Mouse (Mus musculus): Measurements from ENCODE around the gene Fbxl16. TPM values are rescaled to one million over a fixed set of nuclear protein-coding genes. Genes with fewer than 3 reads are reported as not detected.

The Fbxl16 gene
- polyA plus RNA-seq, 1 experiment from 2014 or later = 15.0 TPM

DNA sequence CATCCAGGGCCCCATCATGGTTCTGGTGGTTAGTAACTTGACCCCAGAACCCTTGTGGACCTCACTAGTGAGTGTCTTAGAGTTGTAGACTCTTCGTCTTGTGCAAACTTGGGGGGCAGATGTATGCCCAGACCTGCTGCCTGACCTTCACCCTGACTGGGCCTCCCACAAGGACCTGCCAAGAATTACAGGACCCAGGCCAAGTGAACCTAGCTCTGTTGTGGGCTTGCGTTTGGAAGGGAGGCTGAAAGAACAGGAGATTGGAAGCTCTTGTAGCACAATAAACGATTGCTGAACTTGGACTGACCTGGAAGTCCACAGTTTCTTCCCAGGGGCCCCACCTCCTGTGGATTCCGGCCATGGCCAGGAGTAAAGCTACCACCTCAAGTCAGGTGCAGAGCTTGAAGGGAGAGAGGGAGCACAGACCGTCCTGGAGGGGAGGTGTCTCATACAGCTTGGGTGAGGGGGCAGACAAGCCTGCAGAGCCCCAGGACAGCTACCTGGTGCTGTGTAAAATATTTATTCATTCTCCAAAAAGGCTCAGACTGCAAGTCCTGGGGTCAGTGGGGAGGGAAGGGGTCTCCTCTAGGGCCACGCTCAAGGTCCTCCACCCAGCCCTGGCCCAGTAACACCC is 25.2 kb downstream of the Fbxl16 start:
- H3K27ac ChIP-seq (ENCODE audit: low read depth, low read length) = peak overlapping the region; percentile 94
- DNase-seq (ENCODE audit: low spot score) = no peak
- peak overlapping the region; percentile 79 for H3K9ac ChIP-seq (ENCODE audit: low read depth, low read length)
- no peaks in the 10 kb centered on the region for H3K9me3 ChIP-seq (ENCODE audit: control insufficient read depth, low read length)
- H3K27me3 ChIP-seq (ENCODE audit: control insufficient read depth, insufficient read depth, low read length) = no peaks in the 10 kb centered on the region
- peaks cover 10% of the 10 kb centered on the region for H3K36me3 ChIP-seq (ENCODE audit: control insufficient read depth, insufficient read depth, low read length)
- peak overlapping the region; percentile 83 for H3K4me3 ChIP-seq (ENCODE audit: low read depth, low read length)
- 60% methylated on average over 6 of the region's 6 CpGs for WGBS
- peak overlapping the region; percentile 91 for H3K4me2 ChIP-seq (replicated peaks; ENCODE audit: low read depth, low read length)
- no peak for ATAC-seq (ENCODE audit: low FRiP score)
- H3K4me1 ChIP-seq (replicated peaks; ENCODE audit: control insufficient read depth, insufficient read depth, low read length) = peaks cover 43% of the 10 kb centered on the region

DNA sequence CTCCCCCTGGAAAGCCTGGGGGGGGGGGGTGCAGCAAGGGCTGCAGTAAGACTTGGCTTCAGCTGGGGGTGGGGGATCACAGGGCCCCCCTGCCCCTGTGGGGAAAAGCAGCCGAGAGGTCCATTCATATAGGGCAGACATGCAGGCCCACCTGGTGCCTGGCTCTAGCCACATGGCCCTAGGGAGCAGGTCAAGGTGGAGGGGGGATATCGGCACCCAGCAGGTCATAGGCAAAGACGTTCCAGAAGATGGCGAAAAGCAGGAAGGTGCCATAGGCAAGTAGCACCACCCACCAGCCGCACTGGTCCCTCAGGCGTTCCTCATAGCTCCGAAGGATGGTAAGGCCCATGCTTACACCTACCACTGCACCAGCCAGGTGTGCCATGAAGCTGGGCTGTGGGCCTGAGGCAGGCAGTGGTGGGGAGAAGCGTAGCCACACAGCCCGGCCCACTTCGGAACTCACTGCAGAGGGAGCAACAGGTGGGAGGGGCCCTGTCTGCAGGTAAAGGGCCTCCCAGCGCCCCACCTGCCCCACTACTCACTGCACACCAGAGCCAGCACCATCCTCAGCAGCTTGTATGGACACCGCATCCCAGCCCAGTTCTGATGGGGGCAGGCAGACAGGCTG is 25.8 kb downstream of the Fbxl16 start:
- DNase-seq (ENCODE audit: low spot score) (no peak), ATAC-seq (ENCODE audit: low FRiP score) (no peak)
- WGBS = 92% methylated on average over 12 of the region's 12 CpGs
- peaks cover 39% of the 10 kb centered on the region for H3K4me1 ChIP-seq (replicated peaks; ENCODE audit: control insufficient read depth, insufficient read depth, low read length)
- peak overlapping the region; percentile 91 for H3K4me2 ChIP-seq (replicated peaks; ENCODE audit: low read depth, low read length)
- no peaks in the 10 kb centered on the region for H3K27me3 ChIP-seq (ENCODE audit: control insufficient read depth, insufficient read depth, low read length)
- H3K9ac ChIP-seq (ENCODE audit: low read depth, low read length) = no peak overlapping the region
- peak overlapping the region; percentile 83; the same call in 1 of the 2 replicates for H3K4me3 ChIP-seq (ENCODE audit: low read depth, low read length)
- peaks cover 16% of the 10 kb centered on the region for H3K36me3 ChIP-seq (ENCODE audit: control insufficient read depth, insufficient read depth, low read length)
- no peaks in the 10 kb centered on the region for H3K9me3 ChIP-seq (ENCODE audit: control insufficient read depth, low read length)
- peak overlapping the region; percentile 24; the same call in 1 of the 2 replicates for H3K27ac ChIP-seq (ENCODE audit: low read depth, low read length)

DNA sequence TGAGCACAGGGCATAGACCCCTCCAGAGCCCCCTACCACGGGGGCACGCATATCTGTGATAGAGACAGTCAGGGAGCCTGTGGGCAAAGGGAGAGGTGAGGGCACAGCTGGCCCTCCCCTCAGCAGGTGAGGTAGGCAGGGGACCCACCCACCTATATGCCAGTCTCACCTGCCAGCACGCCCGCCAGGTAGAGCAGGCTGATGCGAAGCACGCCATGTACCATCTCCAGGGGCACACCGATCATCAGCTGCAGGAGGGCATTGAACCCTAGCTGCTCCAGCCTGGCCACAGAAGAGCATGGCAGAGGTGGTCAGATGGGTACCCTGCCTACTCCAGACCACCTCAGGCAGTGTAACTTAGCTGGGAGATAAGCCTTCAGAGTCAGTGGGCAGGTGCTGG is 26.4 kb downstream of the Fbxl16 start:
- Histone ChIP-seq H3K27ac (ENCODE audit: low read depth, low read length) (no peak overlapping the region), H3K4me3 (ENCODE audit: low read depth, low read length) (no peak overlapping the region), H3K9me3 (ENCODE audit: control insufficient read depth, low read length) (no peaks in the 10 kb centered on the region), H3K9ac (ENCODE audit: low read depth, low read length) (no peak overlapping the region), H3K4me2 (replicated peaks; ENCODE audit: low read depth, low read length) (peak overlapping the region; percentile 7; the same call in 1 of the 2 replicates), H3K4me1 (replicated peaks; ENCODE audit: control insufficient read depth, insufficient read depth, low read length) (peaks cover 37% of the 10 kb centered on the region), H3K36me3 (ENCODE audit: control insufficient read depth, insufficient read depth, low read length) (peaks cover 21% of the 10 kb centered on the region), H3K27me3 (ENCODE audit: control insufficient read depth, insufficient read depth, low read length) (no peaks in the 10 kb centered on the region)
- DNase-seq (ENCODE audit: low spot score) = no peak
- WGBS = 90% methylated on average over 7 of the region's 7 CpGs
- ATAC-seq (ENCODE audit: low FRiP score) = no peak

DNA sequence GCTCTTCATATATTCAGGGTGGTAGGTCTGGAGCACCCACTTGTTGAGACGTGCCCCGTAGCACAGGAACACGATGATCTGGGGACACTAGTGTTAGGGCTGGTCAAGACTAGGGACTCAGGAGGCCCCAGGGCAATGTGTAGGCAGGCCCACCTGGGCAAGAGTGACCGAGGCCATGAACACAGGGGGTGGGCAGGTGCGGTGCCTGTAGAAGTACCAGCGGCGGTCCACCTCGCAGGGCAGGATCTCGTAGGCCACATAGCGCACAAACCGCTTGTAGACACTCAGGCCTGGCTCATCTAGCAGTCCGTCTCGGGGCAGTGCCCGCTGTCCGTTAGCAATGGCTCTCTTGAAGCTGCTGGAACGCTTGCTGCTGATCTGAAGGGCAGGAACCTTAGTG is 26.9 kb downstream of the Fbxl16 start:
- H3K27ac ChIP-seq (ENCODE audit: low read depth, low read length) = no peak overlapping the region
- 93% methylated on average over 16 of the region's 16 CpGs for WGBS
- peaks cover 37% of the 10 kb centered on the region for H3K4me1 ChIP-seq (replicated peaks; ENCODE audit: control insufficient read depth, insufficient read depth, low read length)
- no peak for DNase-seq (ENCODE audit: low spot score)
- no peaks in the 10 kb centered on the region for H3K9me3 ChIP-seq (ENCODE audit: control insufficient read depth, low read length)
- H3K9ac ChIP-seq (ENCODE audit: low read depth, low read length) = no peak overlapping the region
- no peak for ATAC-seq (ENCODE audit: low FRiP score)
- H3K4me2 ChIP-seq (replicated peaks; ENCODE audit: low read depth, low read length) = peak overlapping the region; percentile 76; the same call in 1 of the 2 replicates
- peaks cover 26% of the 10 kb centered on the region for H3K36me3 ChIP-seq (ENCODE audit: control insufficient read depth, insufficient read depth, low read length)
- no peaks in the 10 kb centered on the region for H3K27me3 ChIP-seq (ENCODE audit: control insufficient read depth, insufficient read depth, low read length)
- no peak overlapping the region; the same call in 1 of the 2 replicates for H3K4me3 ChIP-seq (ENCODE audit: low read depth, low read length)

DNA sequence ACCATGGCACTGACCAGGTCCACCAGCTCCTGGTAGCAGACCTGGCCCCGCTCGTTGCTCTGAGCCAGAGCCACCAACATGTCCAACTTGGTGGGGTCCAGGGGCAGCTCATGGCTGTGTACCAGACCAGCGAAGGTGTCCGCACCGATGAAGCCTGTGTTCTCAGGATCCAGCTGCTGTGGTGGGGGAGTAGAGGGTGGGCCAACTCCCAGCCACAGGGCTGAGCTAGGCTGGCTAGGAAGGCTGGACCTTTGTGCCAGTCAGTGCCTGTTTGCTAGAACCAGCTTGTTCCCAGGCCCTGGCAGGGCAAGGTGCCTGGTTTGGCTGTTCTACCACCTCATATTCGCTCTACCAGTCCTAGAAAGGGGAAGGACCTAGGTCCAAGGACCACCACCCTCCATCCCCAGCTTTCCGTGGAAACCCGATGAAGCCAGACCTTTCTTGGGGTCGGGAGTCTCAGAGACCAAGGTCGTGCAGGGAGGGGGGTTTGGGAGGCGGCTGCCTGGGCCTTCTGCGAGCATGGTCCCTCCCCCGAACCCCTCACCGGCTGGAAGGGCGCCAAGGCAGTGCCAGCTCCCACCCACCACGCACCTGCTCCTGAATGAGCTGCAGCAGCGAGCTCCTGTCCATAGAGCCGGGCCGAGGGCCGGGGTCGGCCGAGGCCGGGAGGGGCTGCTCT is 27.7 kb downstream of the Fbxl16 start:
- WGBS = 27% methylated on average over 21 of the region's 23 CpGs
- ATAC-seq (ENCODE audit: low FRiP score) (no peak), DNase-seq (ENCODE audit: low spot score) (no peak)
- peak overlapping the region; percentile 66 for H3K27ac ChIP-seq (ENCODE audit: low read depth, low read length)
- H3K27me3 ChIP-seq (ENCODE audit: control insufficient read depth, insufficient read depth, low read length) = no peaks in the 10 kb centered on the region
- H3K4me2 ChIP-seq (replicated peaks; ENCODE audit: low read depth, low read length) = peak overlapping the region; percentile 76
- peak overlapping the region; percentile 68 for H3K9ac ChIP-seq (ENCODE audit: low read depth, low read length)
- H3K9me3 ChIP-seq (ENCODE audit: control insufficient read depth, low read length) = no peaks in the 10 kb centered on the region
- H3K4me3 ChIP-seq (ENCODE audit: low read depth, low read length) = peak overlapping the region; percentile 31
- peaks cover 23% of the 10 kb centered on the region for H3K36me3 ChIP-seq (ENCODE audit: control insufficient read depth, insufficient read depth, low read length)
- H3K4me1 ChIP-seq (replicated peaks; ENCODE audit: control insufficient read depth, insufficient read depth, low read length) = peaks cover 33% of the 10 kb centered on the region

DNA sequence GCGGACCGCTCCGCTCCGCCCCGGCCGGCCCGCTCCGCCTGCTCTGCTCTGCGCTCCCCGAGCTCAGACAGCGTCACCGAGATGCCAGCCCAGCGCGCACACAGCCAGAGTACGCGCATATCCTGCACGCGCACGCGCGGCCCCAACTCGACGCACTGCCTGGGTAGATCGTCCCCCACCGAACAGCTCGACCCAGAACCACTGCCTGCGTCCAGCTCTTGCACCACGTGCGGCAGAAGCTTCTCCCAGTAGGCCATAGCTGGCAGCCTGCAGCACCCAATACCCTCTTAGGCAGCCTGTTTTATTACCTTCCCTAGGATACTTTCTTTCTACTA is 28.2 kb downstream of the Fbxl16 start, which contains the start of gene Rhbdl1:
Rhbdl1 (minus strand) TSS at position 220 of the 335 bp plus-strand sequence.
- Histone ChIP-seq H3K27me3 (ENCODE audit: control insufficient read depth, insufficient read depth, low read length) (no peaks in the 10 kb centered on the region), H3K4me3 (ENCODE audit: low read depth, low read length) (peak within 1 kb of the TSS; percentile 31), H3K4me1 (replicated peaks; ENCODE audit: control insufficient read depth, insufficient read depth, low read length) (peaks cover 29% of the 10 kb centered on the region), H3K9ac (ENCODE audit: low read depth, low read length) (peak within 1 kb of the TSS; percentile 68), H3K4me2 (replicated peaks; ENCODE audit: low read depth, low read length) (peak within 1 kb of the TSS; percentile 76), H3K27ac (ENCODE audit: low read depth, low read length) (peak within 1 kb of the TSS; percentile 66), H3K9me3 (ENCODE audit: control insufficient read depth, low read length) (no peaks in the 10 kb centered on the region), H3K36me3 (ENCODE audit: control insufficient read depth, insufficient read depth, low read length) (peaks cover 26% of the 10 kb centered on the region)
- 3% methylated on average over 24 of the region's 29 CpGs for WGBS
- DNase-seq (ENCODE audit: low spot score) (peak; percentile 73), ATAC-seq (ENCODE audit: low FRiP score) (0 out of 2 replicates have a peak, but pooled peaks have one; percentile 8)

DNA sequence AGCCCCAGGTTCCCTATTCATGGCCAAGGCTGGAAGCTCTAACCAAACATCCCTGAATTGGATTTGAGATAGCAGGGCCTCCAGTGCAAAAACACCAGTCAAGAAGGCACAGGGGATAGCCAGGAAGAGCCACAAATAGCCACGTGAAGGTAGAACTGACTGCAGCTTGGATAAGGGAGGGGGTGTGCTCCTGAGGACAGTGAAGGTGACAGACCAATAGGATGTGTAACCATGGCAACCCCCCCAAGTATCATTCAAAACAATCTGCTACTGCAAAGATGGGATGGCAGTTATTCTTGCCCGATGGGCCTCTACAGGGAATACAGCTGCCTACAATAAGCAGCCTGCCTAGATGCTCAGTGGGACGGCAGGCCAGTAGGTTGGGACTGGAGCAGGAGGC is 28.6 kb downstream of the Fbxl16 start:
- H3K4me1 ChIP-seq (replicated peaks; ENCODE audit: control insufficient read depth, insufficient read depth, low read length) = peaks cover 29% of the 10 kb centered on the region
- WGBS = 28% methylated on average over 3 of the region's 3 CpGs

DNA sequence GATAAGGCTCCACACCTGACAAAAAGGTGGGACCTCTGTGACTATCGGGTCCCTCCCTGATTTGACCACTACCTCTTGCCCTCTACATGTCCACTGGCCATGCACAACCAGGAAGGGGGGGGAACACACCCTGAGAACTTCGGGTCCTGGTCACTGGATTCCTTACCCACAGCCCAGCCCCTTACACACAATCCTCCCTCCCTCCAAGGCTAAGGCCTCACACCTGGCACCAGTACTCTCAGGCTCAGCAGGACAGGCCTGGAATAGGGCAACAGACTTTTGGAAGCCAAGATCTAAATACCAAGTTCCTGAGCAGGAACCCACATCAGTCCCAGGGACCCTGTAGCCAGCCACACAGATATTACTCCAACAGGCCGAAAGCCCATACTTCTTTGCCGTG is 30.0 kb downstream of the Fbxl16 start:
- Histone ChIP-seq H3K4me1 (replicated peaks; ENCODE audit: control insufficient read depth, insufficient read depth, low read length) (peaks cover 28% of the 10 kb centered on the region), H3K9ac (ENCODE audit: low read depth, low read length) (no peak overlapping the region), H3K9me3 (ENCODE audit: control insufficient read depth, low read length) (no peaks in the 10 kb centered on the region), H3K27me3 (ENCODE audit: control insufficient read depth, insufficient read depth, low read length) (no peaks in the 10 kb centered on the region), H3K4me2 (replicated peaks; ENCODE audit: low read depth, low read length) (no peak overlapping the region), H3K36me3 (ENCODE audit: control insufficient read depth, insufficient read depth, low read length) (peaks cover 27% of the 10 kb centered on the region), H3K27ac (ENCODE audit: low read depth, low read length) (peak overlapping the region; percentile 27; the same call in 1 of the 2 replicates), H3K4me3 (ENCODE audit: low read depth, low read length) (no peak overlapping the region)
- WGBS = 86% methylated on average over 4 of the region's 4 CpGs
- no peak for DNase-seq (ENCODE audit: low spot score)
- no peak for ATAC-seq (ENCODE audit: low FRiP score)

More for the DNA sequence above, 28.6 kb downstream of the Fbxl16 start:
- Histone ChIP-seq H3K4me3 (ENCODE audit: low read depth, low read length) (no peak overlapping the region), H3K9ac (ENCODE audit: low read depth, low read length) (no peak overlapping the region; the same call in 1 of the 2 replicates), H3K4me2 (replicated peaks; ENCODE audit: low read depth, low read length) (peak overlapping the region; percentile 76; the same call in 1 of the 2 replicates), H3K27me3 (ENCODE audit: control insufficient read depth, insufficient read depth, low read length) (no peaks in the 10 kb centered on the region), H3K36me3 (ENCODE audit: control insufficient read depth, insufficient read depth, low read length) (peaks cover 27% of the 10 kb centered on the region), H3K9me3 (ENCODE audit: control insufficient read depth, low read length) (no peaks in the 10 kb centered on the region), H3K27ac (ENCODE audit: low read depth, low read length) (peak overlapping the region; percentile 66)
- ATAC-seq (ENCODE audit: low FRiP score) (no peak), DNase-seq (ENCODE audit: low spot score) (peak; percentile 47)

Data from hindbrain, embryonic 11.5 days (tissue).